Mouse (Mus musculus): ENCODE data around the gene Coq4. TPM values are rescaled to one million over a fixed set of nuclear protein-coding genes. Genes with fewer than 3 reads are reported as not detected.

Coq4 gene
- polyA plus RNA-seq, 1 experiment from 2014 or later: 23.8 TPM

GRCm38 (mm10) chr2:29827709-29828024 lies 40.4 kb downstream of the Coq4 start:
- H3K9ac ChIP-seq: peak overlapping the region; percentile 92
- H3K4me2 ChIP-seq: peak overlapping the region; percentile 97
- H3K4me1 ChIP-seq (replicated peaks): peaks cover 15% of the 10 kb centered on the region
- H3K27ac ChIP-seq (ENCODE audit: poor library complexity, severe bottlenecking): peak overlapping the region; percentile 51
- ATAC-seq (ENCODE audit: insufficient number of reproducible peaks, low FRiP score): 0 out of 2 replicates have a peak, but pooled peaks have one; percentile 1
- H3K9me3 ChIP-seq (replicated peaks): no peaks in the 10 kb centered on the region
- 2% methylated on average over 12 of the region's 12 CpGs for WGBS
- no peaks in the 10 kb centered on the region for H3K27me3 ChIP-seq (replicated peaks)
- peak overlapping the region; percentile 94 for H3K4me3 ChIP-seq
- H3K36me3 ChIP-seq: peaks cover 6% of the 10 kb centered on the region

- Histone ChIP-seq H3K9me3 (replicated peaks) (no peaks in the 10 kb centered on the region), H3K4me1 (replicated peaks) (peaks cover 13% of the 10 kb centered on the region), H3K4me2 (no peak overlapping the region), H3K36me3 (peaks cover 36% of the 10 kb centered on the region), H3K27me3 (replicated peaks) (no peaks in the 10 kb centered on the region), H3K9ac (no peak overlapping the region), H3K27ac (ENCODE audit: poor library complexity, severe bottlenecking) (no peak overlapping the region), H3K4me3 (no peak overlapping the region)
- no peak for ATAC-seq (ENCODE audit: insufficient number of reproducible peaks, low FRiP score)
- 84% methylated on average over 4 of the region's 4 CpGs for WGBS
Observed at GRCm38 (mm10) chr2:29831106-29831505, 43.8 kb downstream of the Coq4 start.

- Histone ChIP-seq H3K27ac (ENCODE audit: poor library complexity, severe bottlenecking) (no peak overlapping the region), H3K27me3 (replicated peaks) (no peaks in the 10 kb centered on the region), H3K9ac (no peak overlapping the region), H3K4me3 (no peak overlapping the region), H3K36me3 (peaks cover 48% of the 10 kb centered on the region), H3K9me3 (replicated peaks) (no peaks in the 10 kb centered on the region), H3K4me1 (replicated peaks) (no peaks in the 10 kb centered on the region), H3K4me2 (no peak overlapping the region)
- ATAC-seq (ENCODE audit: insufficient number of reproducible peaks, low FRiP score): no peak
- WGBS: 92% methylated on average over 5 of the region's 5 CpGs
Observed at GRCm38 (mm10) chr2:29833796-29834195, 46.5 kb downstream of the Coq4 start.

- ATAC-seq (ENCODE audit: insufficient number of reproducible peaks, low FRiP score): no peak
- H3K36me3 ChIP-seq: peaks cover 57% of the 10 kb centered on the region
- no peak overlapping the region for H3K4me2 ChIP-seq
- no peak overlapping the region for H3K4me3 ChIP-seq
- no peaks in the 10 kb centered on the region for H3K9me3 ChIP-seq (replicated peaks)
- no peak overlapping the region for H3K9ac ChIP-seq
- H3K4me1 ChIP-seq (replicated peaks): peaks cover under 1% of the 10 kb centered on the region; the same call in 1 of the 2 replicates
- 76% methylated on average over 2 of the region's 2 CpGs for WGBS
- no peak overlapping the region for H3K27ac ChIP-seq (ENCODE audit: poor library complexity, severe bottlenecking)
- H3K27me3 ChIP-seq (replicated peaks): no peaks in the 10 kb centered on the region
Observed at GRCm38 (mm10) chr2:29835391-29835899, 48.2 kb downstream of the Coq4 start.

- no peak overlapping the region for H3K9ac ChIP-seq
- H3K4me1 ChIP-seq (replicated peaks): peaks cover 4% of the 10 kb centered on the region; the same call in 1 of the 2 replicates
- no peak for ATAC-seq (ENCODE audit: insufficient number of reproducible peaks, low FRiP score)
- no peak overlapping the region for H3K4me2 ChIP-seq
- peaks cover 67% of the 10 kb centered on the region for H3K36me3 ChIP-seq
- no peak overlapping the region for H3K4me3 ChIP-seq
- 41% methylated on average over 4 of the region's 4 CpGs for WGBS
- peaks cover 26% of the 10 kb centered on the region for H3K27me3 ChIP-seq (replicated peaks)
- H3K9me3 ChIP-seq (replicated peaks): no peaks in the 10 kb centered on the region
- no peak overlapping the region for H3K27ac ChIP-seq (ENCODE audit: poor library complexity, severe bottlenecking)
Observed at GRCm38 (mm10) chr2:29839460-29839859, 52.2 kb downstream of the Coq4 start.

- H3K27me3 ChIP-seq (replicated peaks): peaks cover 66% of the 10 kb centered on the region
- no peak overlapping the region for H3K4me3 ChIP-seq
- H3K4me1 ChIP-seq (replicated peaks): peaks cover 18% of the 10 kb centered on the region
- no peak; the same call in 1 of the 2 replicates for ATAC-seq (ENCODE audit: insufficient number of reproducible peaks, low FRiP score)
- H3K9me3 ChIP-seq (replicated peaks): no peaks in the 10 kb centered on the region
- no peak overlapping the region for H3K9ac ChIP-seq
- 66% methylated on average over 9 of the region's 9 CpGs for WGBS
- H3K27ac ChIP-seq (ENCODE audit: poor library complexity, severe bottlenecking): no peak overlapping the region
- H3K4me2 ChIP-seq: no peak overlapping the region
- peaks cover 42% of the 10 kb centered on the region for H3K36me3 ChIP-seq
Observed at GRCm38 (mm10) chr2:29843231-29844105, 56.2 kb downstream of the Coq4 start.

- no peak overlapping the region for H3K9ac ChIP-seq
- H3K27me3 ChIP-seq (replicated peaks): peaks cover 73% of the 10 kb centered on the region
- no peaks in the 10 kb centered on the region for H3K9me3 ChIP-seq (replicated peaks)
- no peak overlapping the region for H3K27ac ChIP-seq (ENCODE audit: poor library complexity, severe bottlenecking)
- H3K36me3 ChIP-seq: peaks cover 36% of the 10 kb centered on the region
- H3K4me3 ChIP-seq: no peak overlapping the region
- H3K4me1 ChIP-seq (replicated peaks): peaks cover 18% of the 10 kb centered on the region
- H3K4me2 ChIP-seq: no peak overlapping the region
- ATAC-seq (ENCODE audit: insufficient number of reproducible peaks, low FRiP score): no peak
- 85% methylated on average over 2 of the region's 2 CpGs for WGBS
Observed at GRCm38 (mm10) chr2:29844115-29844514, 56.8 kb downstream of the Coq4 start.

GRCm38 (mm10) chr2:29844661-29845060 lies 57.4 kb downstream of the Coq4 start:
- Histone ChIP-seq H3K27me3 (replicated peaks) (peaks cover 77% of the 10 kb centered on the region), H3K9ac (no peak overlapping the region), H3K27ac (ENCODE audit: poor library complexity, severe bottlenecking) (no peak overlapping the region), H3K9me3 (replicated peaks) (no peaks in the 10 kb centered on the region), H3K36me3 (peaks cover 30% of the 10 kb centered on the region), H3K4me2 (no peak overlapping the region), H3K4me1 (replicated peaks) (peaks cover 18% of the 10 kb centered on the region), H3K4me3 (no peak overlapping the region)
- no peak for ATAC-seq (ENCODE audit: insufficient number of reproducible peaks, low FRiP score)
- WGBS: 29% methylated on average over 3 of the region's 3 CpGs

- Histone ChIP-seq H3K4me1 (replicated peaks) (peaks cover 16% of the 10 kb centered on the region), H3K4me2 (peak overlapping the region; percentile 63), H3K27ac (ENCODE audit: poor library complexity, severe bottlenecking) (no peak overlapping the region), H3K4me3 (peak overlapping the region; percentile 36), H3K36me3 (peaks cover 30% of the 10 kb centered on the region), H3K27me3 (replicated peaks) (peaks cover 81% of the 10 kb centered on the region), H3K9ac (0 out of 2 replicates have a peak overlapping the region, but pooled peaks have one; percentile 5), H3K9me3 (replicated peaks) (no peaks in the 10 kb centered on the region)
- no peak for ATAC-seq (ENCODE audit: insufficient number of reproducible peaks, low FRiP score)
- WGBS: 11% methylated on average over 25 of the region's 25 CpGs
Observed at GRCm38 (mm10) chr2:29845636-29846035, 58.3 kb downstream of the Coq4 start.

- H3K4me2 ChIP-seq: peak overlapping the region; percentile 63
- H3K27ac ChIP-seq (ENCODE audit: poor library complexity, severe bottlenecking): no peak overlapping the region
- no peak for ATAC-seq (ENCODE audit: insufficient number of reproducible peaks, low FRiP score)
- peak overlapping the region; percentile 36 for H3K4me3 ChIP-seq
- H3K27me3 ChIP-seq (replicated peaks): peaks cover 81% of the 10 kb centered on the region
- H3K4me1 ChIP-seq (replicated peaks): peaks cover 14% of the 10 kb centered on the region
- H3K9me3 ChIP-seq (replicated peaks): no peaks in the 10 kb centered on the region
- 7% methylated on average over 47 of the region's 47 CpGs for WGBS
- peak overlapping the region; percentile 5; the same call in 1 of the 2 replicates for H3K9ac ChIP-seq
- H3K36me3 ChIP-seq: peaks cover 29% of the 10 kb centered on the region
Observed at GRCm38 (mm10) chr2:29846061-29846853, 59.0 kb downstream of the Coq4 start.

GRCm38 (mm10) chr2:29846911-29847310 lies 59.6 kb downstream of the Coq4 start:
- peaks cover 83% of the 10 kb centered on the region for H3K27me3 ChIP-seq (replicated peaks)
- H3K9me3 ChIP-seq (replicated peaks): no peaks in the 10 kb centered on the region
- no peak overlapping the region for H3K9ac ChIP-seq
- H3K4me2 ChIP-seq: no peak overlapping the region
- peaks cover 14% of the 10 kb centered on the region for H3K4me1 ChIP-seq (replicated peaks)
- peaks cover 24% of the 10 kb centered on the region for H3K36me3 ChIP-seq
- H3K27ac ChIP-seq (ENCODE audit: poor library complexity, severe bottlenecking): no peak overlapping the region
- 45% methylated on average over 3 of the region's 3 CpGs for WGBS
- ATAC-seq (ENCODE audit: insufficient number of reproducible peaks, low FRiP score): no peak
- no peak overlapping the region for H3K4me3 ChIP-seq

Data from heart, embryonic 12.5 days (tissue).